ENCODE assay signal across 8 mouse cellular contexts in the genomic region with DNA sequence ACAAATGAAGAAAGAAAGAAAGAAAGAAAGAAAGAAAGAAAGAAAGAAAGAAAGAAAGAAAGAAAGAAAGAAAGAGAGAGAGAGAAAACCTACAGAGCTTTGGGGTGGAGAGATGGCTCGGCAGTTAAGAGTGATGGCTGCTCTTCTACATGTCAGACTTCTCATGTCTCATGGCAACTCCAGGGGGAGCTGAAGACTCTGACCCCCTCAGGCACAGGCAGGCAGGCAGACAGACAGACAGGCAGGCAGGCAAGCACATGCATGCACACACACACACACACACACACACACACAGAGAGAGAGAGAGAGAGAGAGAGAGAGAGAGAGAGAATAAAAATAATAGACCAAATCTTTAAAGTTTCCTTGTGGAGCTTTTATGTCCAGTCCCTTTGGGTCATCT. TPM values are rescaled to one million over a fixed set of nuclear protein-coding genes. Genes with fewer than 3 reads are reported as not detected.
A peak's percentile ranks its signal among the peaks of the same experiment; 100 is the strongest.
DNase-seq lines count a peak whose midpoint lies in the region; ATAC-seq and TF ChIP-seq lines count a peak whose summit lies in the region.
"Not testable (repeated sequence)": the region's sequence is repeated elsewhere in the genome, so short reads cannot be mapped to it uniquely, and the experiment has no call there.
"Had no signal": no experiment of that assay in that cellular context is flagged by ENCODE, and none has a peak within 500 bp of the region (broad histone marks: within the 10 kb centered on the region; RNA-seq: fewer than 3 reads in every experiment).

No protein-coding gene starts in this region.

- intact Hi-C loops in gastrocnemius, adult 2 months (cut with DNase I): not testable (repeated sequence)

- peak; percentile 1; the same call in 1 of the 2 replicates for TF ChIP-seq RAD21 in MEL (IDR thresholded peaks at IDR 0.05; ENCODE audit: low read depth, low read length)

- not testable (repeated sequence) for H3K79me2 ChIP-seq in MEL (ENCODE audit: control insufficient read depth, insufficient read depth, low read length, poor library complexity)

- H3K27me3 ChIP-seq in MEL (ENCODE audit: control insufficient read depth in 1 of 2, insufficient read depth in 2 of 2, low read length in 2 of 2); heart, embryonic 12.5 days (replicated peaks); heart, postnatal 0 days (ENCODE audit: control insufficient read depth, insufficient read depth, low read length): not testable (repeated sequence)
- peaks cover 18% of the 10 kb centered on the region for H3K27me3 ChIP-seq in liver, embryonic 14.5 days (ENCODE audit: control insufficient read depth, insufficient read depth, low read length)
- H3K27me3 ChIP-seq in megakaryocyte, embryonic 14.5 days (replicated peaks): peaks cover 22% of the 10 kb centered on the region

- WGBS in heart, embryonic 12.5 days: 34% methylated on average over 1 of the region's 1 CpGs
- 36% methylated on average over 1 of the region's 1 CpGs for WGBS in heart, postnatal 0 days
- 6% methylated on average over 1 of the region's 1 CpGs for WGBS in liver, embryonic 14.5 days (ENCODE audit: insufficient replicate concordance)

- H3K27ac ChIP-seq in MEL (ENCODE audit: control insufficient read depth, low read depth, low read length): peak overlapping the region; percentile 29
- peak overlapping the region; percentile 92 for H3K27ac ChIP-seq in gastrocnemius, adult 2 months
- not testable (repeated sequence) for H3K27ac ChIP-seq in heart, embryonic 12.5 days (ENCODE audit: poor library complexity, severe bottlenecking)
- peak overlapping the region; percentile 65 for H3K27ac ChIP-seq in heart, postnatal 0 days (ENCODE audit: low read depth)
- H3K27ac ChIP-seq in liver, embryonic 14.5 days: peak overlapping the region; percentile 32

- TF ChIP-seq EP300 in MEL (IDR thresholded peaks at IDR 0.05; ENCODE audit: low read depth in 1 of 2, low read length in 2 of 2); heart, postnatal 0 days (IDR thresholded peaks at IDR 0.05; ENCODE audit: low read depth); liver, embryonic 14.5 days (IDR thresholded peaks at IDR 0.05; ENCODE audit: low read depth): not testable (repeated sequence)

- H3K36me3 ChIP-seq in MEL (ENCODE audit: control insufficient read depth in 1 of 2, insufficient read depth in 2 of 2, low read length in 2 of 2): peaks cover 0 to 34% of the 10 kb centered on the region in 2 experiments; a peak in 2 of 4 replicates
- not testable (repeated sequence) for H3K36me3 ChIP-seq in heart, embryonic 12.5 days; heart, postnatal 0 days (replicated peaks; ENCODE audit: control insufficient read depth, insufficient read depth, low read length); liver, embryonic 14.5 days (replicated peaks; ENCODE audit: control insufficient read depth, insufficient read depth, low read depth); megakaryocyte, embryonic 14.5 days (replicated peaks; ENCODE audit: low read length)

- H3K9me3 ChIP-seq in MEL (replicated peaks; ENCODE audit: insufficient read depth, low read length); heart, embryonic 12.5 days (replicated peaks); heart, postnatal 0 days (replicated peaks; ENCODE audit: control insufficient read depth, low read length); liver, embryonic 14.5 days (ENCODE audit: control insufficient read depth, low read length); megakaryocyte, embryonic 14.5 days: not testable (repeated sequence)

- H3K4me3 ChIP-seq in MEL (ENCODE audit: control insufficient read depth in 1 of 2, insufficient read depth in 1 of 2, low read depth in 2 of 2, low read length in 2 of 2): peak overlapping the region; percentile 31 to 62
- H3K4me3 ChIP-seq in gastrocnemius, adult 2 months: peak overlapping the region; percentile 18
- not testable (repeated sequence) for H3K4me3 ChIP-seq in heart, embryonic 12.5 days; heart, postnatal 0 days (ENCODE audit: low read depth, low read length)
- H3K4me3 ChIP-seq in liver, embryonic 14.5 days (ENCODE audit: insufficient read depth in 1 of 2, low read depth in 2 of 2, low read length in 2 of 2): peak overlapping the region in 1 of 2 experiments; percentile 7; a peak in 1 of 4 replicates
- H3K4me3 ChIP-seq in megakaryocyte, embryonic 14.5 days (replicated peaks): peak overlapping the region; percentile 91

- peaks cover 31 to 53% of the 10 kb centered on the region in 2 experiments for H3K4me1 ChIP-seq in MEL (ENCODE audit: control insufficient read depth in 1 of 2, insufficient read depth in 2 of 2, low read length in 2 of 2)
- peaks cover 68% of the 10 kb centered on the region for H3K4me1 ChIP-seq in heart, embryonic 12.5 days (replicated peaks)
- peaks cover 56% of the 10 kb centered on the region for H3K4me1 ChIP-seq in heart, postnatal 0 days (ENCODE audit: control insufficient read depth, insufficient read depth)
- H3K4me1 ChIP-seq in liver, embryonic 14.5 days (replicated peaks; ENCODE audit: control insufficient read depth in 2 of 2, insufficient read depth in 2 of 2, low read length in 1 of 2): peaks cover 55 to 56% of the 10 kb centered on the region in 2 experiments
- peaks cover 87% of the 10 kb centered on the region for H3K4me1 ChIP-seq in megakaryocyte, embryonic 14.5 days

- H3K9ac ChIP-seq in MEL (ENCODE audit: control insufficient read depth, low read depth, low read length, poor library complexity, severe bottlenecking): peak overlapping the region; percentile 30
- H3K9ac ChIP-seq in heart, embryonic 12.5 days; heart, postnatal 0 days (replicated peaks; ENCODE audit: low read depth, low read length): not testable (repeated sequence)
- peak overlapping the region; percentile 36 for H3K9ac ChIP-seq in liver, embryonic 14.5 days (replicated peaks)

- DNase-seq in MEL (ENCODE audit: low read depth, low spot score): peak; percentile 64
- DNase-seq in gastrocnemius, adult 2 months; heart, postnatal 0 days (ENCODE audit: low spot score); liver, embryonic 14.5 days (ENCODE audit: low read depth in 3 of 3, low spot score in 3 of 3): not testable (repeated sequence)
- peak; percentile 37 for DNase-seq in thymus, postnatal 4 days

- ATAC-seq in heart, embryonic 12.5 days (ENCODE audit: insufficient number of reproducible peaks, low FRiP score); heart, postnatal 0 days (ENCODE audit: insufficient read depth, low read depth); liver, embryonic 14.5 days (ENCODE audit: insufficient read depth): not testable (repeated sequence)

- TF ChIP-seq POLR2A in MEL (IDR thresholded peaks at IDR 0.05; ENCODE audit: control insufficient read depth in 1 of 2, insufficient read depth in 1 of 2, low read depth in 1 of 2, low read length in 2 of 2, poor library complexity in 1 of 2): not testable (repeated sequence)

- peak overlapping the region; percentile 47 for H3K4me2 ChIP-seq in heart, embryonic 12.5 days
- peak overlapping the region; percentile 48 for H3K4me2 ChIP-seq in heart, postnatal 0 days (ENCODE audit: low read depth, low read length)
- H3K4me2 ChIP-seq in liver, embryonic 14.5 days (ENCODE audit: low read depth): peak overlapping the region; percentile 57

- peak in 2 of 3 experiments; percentile 12 to 24; a peak in 2 of 6 replicates for TF ChIP-seq CTCF in MEL (IDR thresholded peaks at IDR 0.05 in 2 of 3, conservative IDR thresholded peaks at IDR 0.05 in 1 of 3; ENCODE audit: control insufficient read depth in 1 of 3, insufficient read depth in 1 of 3, low read depth in 2 of 3, low read length in 3 of 3, poor library complexity in 1 of 3, severe bottlenecking in 1 of 3)
- TF ChIP-seq CTCF in gastrocnemius, adult 2 months (IDR thresholded peaks at IDR 0.05): not testable (repeated sequence)
- peak; percentile 16; the same call in 1 of the 2 replicates for TF ChIP-seq CTCF in heart, postnatal 0 days (IDR thresholded peaks at IDR 0.05; ENCODE audit: low read depth)
- TF ChIP-seq CTCF in liver, embryonic 14.5 days (IDR thresholded peaks at IDR 0.05; ENCODE audit: low read depth): peak; percentile 41

TF ChIP-seq in MEL, 35 proteins besides CTCF, POLR2A, EP300 and RAD21:
- TF ChIP-seq SMC3 (IDR thresholded peaks at IDR 0.05; ENCODE audit: low read depth, low read length) (peak; percentile 41; the same call in 1 of the 2 replicates), MXI1 (IDR thresholded peaks at IDR 0.05; ENCODE audit: low read depth, low read length) (0 out of 2 replicates have a peak, but pooled peaks have one; percentile 3), ETS1 (IDR thresholded peaks at IDR 0.05; ENCODE audit: low read depth, low read length) (peak; percentile 12; the same call in 1 of the 2 replicates)

RNA-seq across cellular contexts. Expression of a gene that starts 3.6 kb away (rescaled TPM):
- total RNA-seq in MEL (2012; rRNA removed): 0.20 and 0.39 TPM in 2 replicates
- under 1 TPM in 1 of 2 experiments, not detected in 1; 0.61 TPM for polyA plus RNA-seq in MEL (2012; ENCODE audit: insufficient read depth in 1 of 2, insufficient read length in 2 of 2, low read depth in 1 of 2, low replicate concordance in 2 of 2, missing spikeins in 1 of 2)
- total RNA-seq in gastrocnemius, adult 2 months (2021): 1 to 10 TPM; 2.9 to 4.5 TPM
- 2.2 and 3.2 TPM in 2 replicates for polyA plus RNA-seq in heart, embryonic 12.5 days (2016; fragmentation: Nextera tagmentation; extraction: Ambion mirVana)
- 1.6 and 4.5 TPM in 2 replicates for total RNA-seq in heart, postnatal 0 days (2014; rRNA removed; ENCODE audit: low replicate concordance)
- 4.4 and 8.9 TPM in 2 replicates for polyA plus RNA-seq in heart, postnatal 0 days (2015; fragmentation: Nextera tagmentation; extraction: Ambion mirVana)
- 0.17 and 0.25 TPM in 2 replicates for polyA plus RNA-seq in liver, embryonic 14.5 days (2012; rRNA removed)
- 0.03 and 0.16 TPM in 2 replicates for polyA plus RNA-seq in liver, embryonic 14.5 days (2014; fragmentation: Nextera tagmentation; extraction: Ambion mirVana)
- 4.4 and 6.7 TPM in 2 replicates for polyA plus RNA-seq in megakaryocyte, embryonic 14.5 days (2012; ENCODE audit: insufficient read depth, low replicate concordance)
- total RNA-seq: granulocyte monocyte progenitor cell, adult 5-6 weeks had no signal

RNA-seq across cellular contexts. Expression of a gene that starts 13.4 kb away (rescaled TPM):
- 37.3 and 38.0 TPM in 2 replicates for total RNA-seq in MEL (2012; rRNA removed)
- 10 to 100 TPM; 31.6 to 66.8 TPM for polyA plus RNA-seq in MEL (2012; ENCODE audit: insufficient read depth in 1 of 2, insufficient read length in 2 of 2, low read depth in 1 of 2, low replicate concordance in 2 of 2, missing spikeins in 1 of 2)
- total RNA-seq in gastrocnemius, adult 2 months (2021): 10 to 100 TPM; 10.7 to 10.9 TPM
- 23.0 and 23.8 TPM in 2 replicates for polyA plus RNA-seq in heart, embryonic 12.5 days (2016; fragmentation: Nextera tagmentation; extraction: Ambion mirVana)
- 12.6 and 19.7 TPM in 2 replicates for total RNA-seq in heart, postnatal 0 days (2014; rRNA removed; ENCODE audit: low replicate concordance)
- polyA plus RNA-seq in heart, postnatal 0 days (2015; fragmentation: Nextera tagmentation; extraction: Ambion mirVana): 11.6 and 15.1 TPM in 2 replicates
- 5.6 and 8.1 TPM in 2 replicates for polyA plus RNA-seq in liver, embryonic 14.5 days (2012; rRNA removed)
- 19.6 and 21.2 TPM in 2 replicates for polyA plus RNA-seq in liver, embryonic 14.5 days (2014; fragmentation: Nextera tagmentation; extraction: Ambion mirVana)
- polyA plus RNA-seq in megakaryocyte, embryonic 14.5 days (2012; ENCODE audit: insufficient read depth, low replicate concordance): 2.9 TPM in 1 of 2 replicates, not detected in the other
